Mouse (Mus musculus) CH12.LX (cell line): ENCODE results near the gene Btbd8. TPM values are rescaled to one million over a fixed set of nuclear protein-coding genes. Genes with fewer than 3 reads are reported as not detected.
A peak's percentile ranks its signal among the peaks of the same experiment; 100 is the strongest.

Source experiments
- DNase-seq: peaks from one replicate; pipeline ENCODE4 v3.0.0-alpha.2; 2013; ENCODE audit errors: extremely low read depth
- H3K27ac ChIP-seq: 2 replicates; pipeline ENCODE4 v1.5.1; 2012; ENCODE audit warnings: low read depth, mild to moderate bottlenecking, control low read depth, moderate library complexity; ENCODE audit not compliant: insufficient read depth
- H3K27me3 ChIP-seq: replicated peaks from 2 replicates; pipeline ENCODE3; 2012; ENCODE audit warnings: inconsistent platforms
- H3K36me3 ChIP-seq, 2 experiments: replicated peaks in 1 of 2; 2 replicates each; pipeline versions ENCODE3 to v1.6.1; 2012; ENCODE audit warnings: inconsistent platforms in 1 of 2, low read length in 1 of 2, mild to moderate bottlenecking in 1 of 2, mixed read lengths in 1 of 2, moderate library complexity in 1 of 2; ENCODE audit not compliant: control insufficient read depth in 1 of 2, insufficient read depth in 1 of 2
- H3K4me1 ChIP-seq, 2 experiments: 2 replicates each; pipeline ENCODE4 v1.6.1; 2012; ENCODE audit warnings: inconsistent platforms in 1 of 2, moderate library complexity in 1 of 2; ENCODE audit not compliant: insufficient read depth in 2 of 2, control insufficient read depth in 1 of 2
- H3K4me2 ChIP-seq: 2 replicates; pipeline ENCODE4 v1.6.1; 2012; ENCODE audit warnings: low read depth, mild to moderate bottlenecking, control low read depth; ENCODE audit not compliant: poor library complexity, insufficient read depth, severe bottlenecking
- H3K4me3 ChIP-seq, 3 experiments: fragments of 150-350 bp in 1 of 3; sonication (generic) in 1 of 3; replicated peaks in 1 of 3; 2 replicates each; pipeline versions ENCODE3 to v1.5.1; 2011 to 2012; ENCODE audit warnings: low read depth in 2 of 3, low read length in 2 of 3, mild to moderate bottlenecking in 2 of 3, moderate library complexity in 2 of 3, control low read depth in 1 of 3, improper control_type of control experiment in 1 of 3, inconsistent platforms in 1 of 3, mixed read lengths in 1 of 3; ENCODE audit not compliant: poor library complexity in 1 of 3
- H3K79me2 ChIP-seq: replicated peaks from 2 replicates; pipeline ENCODE4 v1.6.1; 2012; ENCODE audit warnings: mild to moderate bottlenecking, moderate library complexity; ENCODE audit not compliant: control insufficient read depth, poor library complexity, insufficient read depth, severe bottlenecking; ENCODE audit errors: extremely low read depth
- H3K9ac ChIP-seq: 2 replicates; pipeline ENCODE4 v1.6.1; 2012; ENCODE audit warnings: low read depth, mild to moderate bottlenecking, control low read depth, moderate library complexity; ENCODE audit not compliant: insufficient read depth
- H3K9me3 ChIP-seq: replicated peaks from 2 replicates; pipeline ENCODE3; 2012; ENCODE audit warnings: low read length, inconsistent platforms, mixed read lengths
- BHLHE40 ChIP-seq: IDR thresholded peaks from 2 replicates; pipeline ENCODE4 v1.6.1; 2011; ENCODE audit warnings: mild to moderate bottlenecking, low read depth, low read length, improper control_type of control experiment
- CHD1 ChIP-seq: IDR thresholded peaks from 2 replicates; pipeline ENCODE4 v1.6.1; 2012; ENCODE audit warnings: low read depth, low read length, improper control_type of control experiment, inconsistent platforms
- CHD2 ChIP-seq: IDR thresholded peaks from 2 replicates; pipeline ENCODE4 v1.6.1; 2011; ENCODE audit warnings: low read length, improper control_type of control experiment
- CTCF ChIP-seq, 2 experiments: IDR thresholded peaks in 1 of 2; conservative IDR thresholded peaks in 1 of 2; 2 replicates each; pipeline ENCODE4 v1.5.1; 2011 to 2012; ENCODE audit warnings: low read depth in 2 of 2, low read length in 2 of 2, improper control_type of control experiment in 1 of 2, inconsistent platforms in 1 of 2, mild to moderate bottlenecking in 1 of 2, moderate library complexity in 1 of 2
- E2F4 ChIP-seq: IDR thresholded peaks from 2 replicates; pipeline ENCODE4 v1.6.1; 2011; ENCODE audit warnings: low read depth, low read length, improper control_type of control experiment; ENCODE audit not compliant: insufficient replicate concordance
- ELF1 ChIP-seq: IDR thresholded peaks from 2 replicates; pipeline ENCODE4 v1.6.1; 2014; ENCODE audit warnings: low read depth, mild to moderate bottlenecking, inconsistent platforms, low read length, improper control_type of control experiment
- EP300 ChIP-seq: IDR thresholded peaks from 2 replicates; pipeline ENCODE4 v1.6.1; 2011; ENCODE audit warnings: low read length, improper control_type of control experiment
- ETS1 ChIP-seq: conservative IDR thresholded peaks from 2 replicates; pipeline ENCODE4 v1.6.1; 2012; ENCODE audit warnings: low read depth, mild to moderate bottlenecking, inconsistent platforms, low read length, improper control_type of control experiment, moderate library complexity
- GABPA ChIP-seq: IDR thresholded peaks from 2 replicates; pipeline ENCODE4 v1.6.1; 2012; ENCODE audit warnings: low read depth, low read length, improper control_type of control experiment, inconsistent platforms; ENCODE audit not compliant: insufficient replicate concordance
- HCFC1 ChIP-seq: IDR thresholded peaks from 2 replicates; pipeline ENCODE4 v1.6.1; 2012; ENCODE audit warnings: low read depth, mild to moderate bottlenecking, inconsistent platforms, low read length, improper control_type of control experiment
- IRF4 ChIP-seq: IDR thresholded peaks from 2 replicates; pipeline ENCODE4 v1.6.1; 2014; ENCODE audit warnings: low read depth, mild to moderate bottlenecking, inconsistent platforms, low read length, improper control_type of control experiment
- JUN ChIP-seq: IDR thresholded peaks from 2 replicates; pipeline ENCODE4 v1.6.1; 2011; ENCODE audit warnings: low read depth, mild to moderate bottlenecking, low read length, improper control_type of control experiment, moderate library complexity; ENCODE audit not compliant: insufficient read depth
- JUND ChIP-seq: conservative IDR thresholded peaks from 2 replicates; pipeline ENCODE4 v1.6.1; 2011; ENCODE audit warnings: low read depth, low read length, improper control_type of control experiment
- KAT2A ChIP-seq: IDR thresholded peaks from 2 replicates; pipeline ENCODE4 v1.6.1; 2012; ENCODE audit warnings: low read length, improper control_type of control experiment, inconsistent platforms; ENCODE audit not compliant: insufficient replicate concordance
- MAFK ChIP-seq: IDR thresholded peaks from 2 replicates; pipeline ENCODE4 v1.6.1; 2011; ENCODE audit warnings: low read length, improper control_type of control experiment; ENCODE audit not compliant: insufficient replicate concordance
- MAX ChIP-seq: IDR thresholded peaks from 2 replicates; pipeline ENCODE4 v1.6.1; 2011; ENCODE audit warnings: low read length, improper control_type of control experiment
- MAZ ChIP-seq: IDR thresholded peaks from 2 replicates; pipeline ENCODE4 v1.6.1; 2012; ENCODE audit warnings: low read depth, mild to moderate bottlenecking, inconsistent platforms, low read length, improper control_type of control experiment, moderate library complexity
- MEF2A ChIP-seq: IDR thresholded peaks from 2 replicates; pipeline ENCODE4 v1.6.1; 2014; ENCODE audit warnings: low read depth, mild to moderate bottlenecking, inconsistent platforms, low read length, improper control_type of control experiment, borderline replicate concordance
- MXI1 ChIP-seq: IDR thresholded peaks from 2 replicates; pipeline ENCODE4 v1.6.1; 2011; ENCODE audit warnings: mild to moderate bottlenecking, low read depth, low read length, improper control_type of control experiment
- MYC ChIP-seq: IDR thresholded peaks from 2 replicates; pipeline ENCODE4 v1.6.1; 2011; ENCODE audit warnings: low read depth, mild to moderate bottlenecking, improper control_type of control experiment, low read length
- NELFE ChIP-seq: IDR thresholded peaks from 2 replicates; pipeline ENCODE4 v1.6.1; 2011; ENCODE audit warnings: low read depth, low read length, improper control_type of control experiment
- NRF1 ChIP-seq: IDR thresholded peaks from 2 replicates; pipeline ENCODE4 v1.6.1; 2014; ENCODE audit warnings: low read depth, mild to moderate bottlenecking, inconsistent platforms, low read length, improper control_type of control experiment, moderate library complexity
- PAX5 ChIP-seq: IDR thresholded peaks from 2 replicates; pipeline ENCODE4 v1.6.1; 2012; ENCODE audit warnings: low read length, inconsistent platforms, mixed read lengths
- POLR2A ChIP-seq: IDR thresholded peaks from 2 replicates; pipeline ENCODE4 v1.6.1; 2011; ENCODE audit warnings: low read depth, mild to moderate bottlenecking, improper control_type of control experiment, low read length
- POLR2AphosphoS2 ChIP-seq: IDR thresholded peaks from 2 replicates; pipeline ENCODE4 v1.6.1; 2011; ENCODE audit warnings: low read depth, low read length, improper control_type of control experiment
- RAD21 ChIP-seq: IDR thresholded peaks from 2 replicates; pipeline ENCODE4 v1.6.1; 2011; ENCODE audit warnings: low read depth, mild to moderate bottlenecking, low read length, improper control_type of control experiment, moderate library complexity
- RCOR1 ChIP-seq: conservative IDR thresholded peaks from 2 replicates; pipeline ENCODE4 v1.6.1; 2012; ENCODE audit warnings: low read depth, mild to moderate bottlenecking, inconsistent platforms, low read length, improper control_type of control experiment
- SIN3A ChIP-seq: IDR thresholded peaks from 2 replicates; pipeline ENCODE4 v1.6.1; 2012; ENCODE audit warnings: low read length, improper control_type of control experiment, inconsistent platforms
- SMC3 ChIP-seq: IDR thresholded peaks from 2 replicates; pipeline ENCODE4 v1.6.1; 2011; ENCODE audit warnings: low read depth, low read length, improper control_type of control experiment
- TBP ChIP-seq: conservative IDR thresholded peaks from 2 replicates; pipeline ENCODE4 v1.6.1; 2011; ENCODE audit warnings: low read depth, low read length, improper control_type of control experiment
- TCF12 ChIP-seq: IDR thresholded peaks from 2 replicates; pipeline ENCODE4 v1.6.1; 2014; ENCODE audit warnings: low read depth, mild to moderate bottlenecking, inconsistent platforms, low read length, improper control_type of control experiment
- UBTF ChIP-seq: IDR thresholded peaks from 2 replicates; pipeline ENCODE4 v1.6.1; 2012; ENCODE audit warnings: low read depth, mild to moderate bottlenecking, inconsistent platforms, low read length, improper control_type of control experiment, moderate library complexity
- USF1 ChIP-seq: IDR thresholded peaks from 2 replicates; pipeline ENCODE4 v1.6.1; 2014; ENCODE audit warnings: low read depth, mild to moderate bottlenecking, inconsistent platforms, low read length, improper control_type of control experiment
- USF2 ChIP-seq: conservative IDR thresholded peaks from 2 replicates; pipeline ENCODE4 v1.6.1; 2011; ENCODE audit warnings: low read depth, low read length, improper control_type of control experiment
- ZC3H11A ChIP-seq: IDR thresholded peaks from 2 replicates; pipeline ENCODE4 v1.6.1; 2012; ENCODE audit warnings: low read depth, mild to moderate bottlenecking, inconsistent platforms, low read length, improper control_type of control experiment
- ZKSCAN1 ChIP-seq: IDR thresholded peaks from 2 replicates; pipeline ENCODE4 v1.6.1; 2012; ENCODE audit warnings: low read depth, inconsistent platforms, low read length, improper control_type of control experiment, borderline replicate concordance
- ZMIZ1 ChIP-seq: IDR thresholded peaks from 2 replicates; pipeline ENCODE4 v1.6.1; 2012; ENCODE audit warnings: low read depth, mild to moderate bottlenecking, inconsistent platforms, low read length, improper control_type of control experiment
- ZNF384 ChIP-seq: IDR thresholded peaks from 2 replicates; pipeline ENCODE4 v1.6.1; 2012; ENCODE audit warnings: low read depth, low read length, improper control_type of control experiment, inconsistent platforms
- dilution Hi-C: fragments of 300-500 bp; cut with MboI; formaldehyde crosslinking; loops from 2 replicates; pipeline ENCODE4 v1.14.3; 2020; ENCODE audit warnings: low sequenced_read_pairs; ENCODE audit not compliant: extremely low pct_unique_long_range_greater_than_20kb, extremely low pct_ligation_motif_present
- in situ Hi-C: fragments of 300-500 bp; cut with MboI; formaldehyde crosslinking; loops from 3 replicates; pipeline ENCODE4 v1.14.3; 2019; ENCODE audit warnings: low sequenced_read_pairs, low pct_ligation_motif_present, low pct_unique_long_range_greater_than_20kb, mixed read lengths
- polyA plus RNA-seq: library from polyadenylated mRNA; unstranded; fragments of >175 nt; gene quantifications from 2 replicates; pipeline ENCODE4 v1.2.1, GENCODE M21; 2012; ENCODE audit warnings: low read depth; ENCODE audit not compliant: insufficient read length
- total RNA-seq, 2 experiments: library from RNA; depleted of rRNA; stranded (reverse); fragments of 300-350 nt in 1 of 2; fragments of >200 nt in 1 of 2; gene quantifications; 2 replicates each; pipeline ENCODE4 v1.2.3; 2012 to 2014

The Btbd8 gene
- total and polyA plus RNA-seq, 3 experiments, result 5.1 to 5.9 (median 5.2) TPM

DNA sequence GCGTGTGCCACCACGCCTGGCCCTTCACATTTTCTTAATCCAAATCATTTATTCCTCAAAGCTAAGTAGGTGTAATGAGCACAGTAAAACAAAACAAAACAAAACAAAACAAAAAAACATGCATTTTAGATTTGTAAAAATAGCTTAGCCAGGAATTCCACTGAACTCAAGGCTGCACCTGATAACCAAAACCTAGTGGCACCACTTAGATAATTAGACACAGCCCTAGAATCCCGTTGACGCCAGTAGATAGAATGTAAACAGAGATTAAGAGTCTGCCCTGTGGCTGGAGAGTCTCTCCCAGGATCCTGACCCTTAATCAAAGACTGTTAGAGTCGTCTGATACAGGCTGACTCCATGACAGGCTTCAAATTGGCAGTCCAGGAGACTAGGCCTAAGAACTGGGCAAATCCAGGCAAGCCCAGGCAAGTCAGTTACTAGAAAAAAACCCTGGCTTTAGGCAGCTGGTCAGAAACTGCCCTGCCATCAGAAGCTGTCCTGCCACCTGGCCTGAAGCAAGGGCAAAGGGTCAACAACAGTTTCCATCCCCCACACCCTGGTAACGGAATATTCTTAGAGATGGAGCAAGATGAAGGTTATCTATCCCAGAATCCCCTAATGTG, 1.1 kb upstream of the Btbd8 start:
- peak overlapping the region; percentile 8; the same call in 1 of the 2 replicates for H3K9ac ChIP-seq
- no peaks in the 10 kb centered on the region for H3K79me2 ChIP-seq
- no peaks in the 10 kb centered on the region for H3K27me3 ChIP-seq
- DNase-seq, result peak; percentile 14
- peak overlapping the region in 2 of 3 experiments; percentile 54 to 74 for H3K4me3 ChIP-seq
- peaks cover 6 to 28% of the 10 kb centered on the region in 2 experiments; a peak in 3 of 4 replicates for H3K4me1 ChIP-seq
- TF ChIP-seq USF1 (no peak), JUN (no peak), RCOR1 (no peak), ZKSCAN1 (no peak), E2F4 (no peak), BHLHE40 (0 out of 2 replicates have a peak, but pooled peaks have one; percentile 24), ETS1 (peak; percentile 30; the same call in 1 of the 2 replicates), EP300 (0 out of 2 replicates have a peak, but pooled peaks have one; percentile 14), TCF12 (peak; percentile 87), USF2 (no peak), RAD21 (no peak), CHD1 (peak; percentile 99), UBTF (no peak), IRF4 (peak; percentile 41; the same call in 1 of the 2 replicates), JUND (no peak), MAZ (no peak), NRF1 (no peak), POLR2AphosphoS2 (no peak), MAFK (no peak), TBP (no peak), GABPA (no peak), PAX5 (no peak), ZMIZ1 (no peak), MYC (no peak), ZC3H11A (no peak), HCFC1 (peak; percentile 51), MXI1 (no peak), CHD2 (no peak; the same call in 1 of the 2 replicates), ELF1 (no peak), CTCF (conservative IDR thresholded peaks at IDR 0.05 in 1 of 2, IDR thresholded peaks at IDR 0.05 in 1 of 2; ENCODE audit: low read depth in 2 of 2, low read length in 2 of 2) (no peak), SMC3 (no peak), NELFE (no peak), POLR2A (no peak), SIN3A (no peak), MAX (no peak), ZNF384 (peak; percentile 86), MEF2A (peak; percentile 52; the same call in 1 of the 2 replicates), KAT2A (no peak)
- H3K36me3 ChIP-seq, result peaks cover 0 to 2% of the 10 kb centered on the region in 2 experiments
- in situ Hi-C loops, result no loop called here
- dilution Hi-C loops, result no loop called here
- no peaks in the 10 kb centered on the region for H3K9me3 ChIP-seq
- H3K4me2 ChIP-seq, result no peak overlapping the region
- H3K27ac ChIP-seq, result peak overlapping the region; percentile 30
